Mouse (Mus musculus) lung, embryonic 15.5 days (tissue): Measurements from ENCODE around the gene Ifit1bl1. TPM values are rescaled to one million over a fixed set of nuclear protein-coding genes. Genes with fewer than 3 reads are reported as not detected.

ENCODE experiments used
- ATAC-seq: fragments of 200-750 bp; cut with Nextera tagmentation; 2 replicates; pipeline ENCODE4 v1.8.0; 2017; ENCODE audit warnings: moderate number of reproducible peaks, borderline replicate concordance; ENCODE audit not compliant: low FRiP score, low TSS enrichment; ENCODE audit errors: extremely low read depth
- H3K27ac ChIP-seq: fragments of 300-500 bp; sonication (generic); 2 replicates; pipeline ENCODE4 v1.5.1; 2015; ENCODE audit warnings: moderate library complexity, mild to moderate bottlenecking, inconsistent platforms
- H3K27me3 ChIP-seq: fragments of 300-500 bp; sonication (generic); 2 replicates; pipeline ENCODE4 v1.6.1; 2015; ENCODE audit warnings: inconsistent platforms
- H3K36me3 ChIP-seq: fragments of 300-500 bp; sonication (generic); 2 replicates; pipeline ENCODE4 v1.6.1; 2015; ENCODE audit warnings: inconsistent platforms
- H3K4me1 ChIP-seq: fragments of 300-500 bp; sonication (generic); 2 replicates; pipeline ENCODE4 v1.6.1; 2015; ENCODE audit warnings: inconsistent platforms
- H3K4me2 ChIP-seq: fragments of 300-500 bp; sonication (generic); 2 replicates; pipeline ENCODE4 v1.6.1; 2015; ENCODE audit warnings: inconsistent platforms, mild to moderate bottlenecking, moderate library complexity
- H3K4me3 ChIP-seq: fragments of 300-500 bp; sonication (generic); 2 replicates; pipeline ENCODE4 v1.5.1; 2015; ENCODE audit warnings: mild to moderate bottlenecking, inconsistent platforms
- H3K9ac ChIP-seq: fragments of 300-500 bp; sonication (generic); 2 replicates; pipeline ENCODE4 v1.6.1; 2015; ENCODE audit warnings: inconsistent platforms
- H3K9me3 ChIP-seq: fragments of 300-500 bp; sonication (generic); 2 replicates; pipeline ENCODE4 v1.6.1; 2016; ENCODE audit warnings: inconsistent platforms
- WGBS: fragments of 180-500 bp; shearing (Covaris S2); methylation state at CpG from one replicate; pipeline ENCODE4 v1.1.7; 2015; 5-methylcytosine and 5-hydroxymethylcytosine counted together
- polyA plus RNA-seq: library from polyadenylated mRNA; unstranded; fragments of >200 nt; fragmentation: Nextera tagmentation; extraction: Ambion mirVana; gene quantifications from 2 replicates; pipeline ENCODE4 v1.2.1, GENCODE M21; 2015

Ifit1bl1 gene
- polyA plus RNA-seq, 1 experiment from 2014 or later: 0.54 TPM

DNA sequence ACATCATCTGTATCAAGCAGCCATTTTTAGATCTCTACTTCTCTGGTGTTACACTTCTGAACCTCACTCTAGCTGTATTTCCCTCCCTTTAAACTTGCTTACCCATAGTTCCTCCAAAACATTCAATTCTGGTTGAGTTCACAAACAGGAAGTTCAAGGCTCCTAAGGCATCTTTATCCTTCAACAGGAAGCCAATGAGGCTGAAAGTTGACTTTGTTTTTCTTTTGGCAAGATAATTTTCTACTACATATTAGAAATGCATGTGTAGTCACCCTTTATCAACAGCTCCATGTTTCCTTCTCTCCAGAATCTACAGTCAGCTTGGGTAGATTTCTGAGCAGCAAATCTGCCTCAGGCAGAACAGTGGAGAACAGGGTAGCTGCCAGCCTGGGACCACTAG lies 39.2 kb downstream of the Ifit1bl1 start:
- no peak overlapping the region for H3K4me2 ChIP-seq
- no peak overlapping the region for H3K9ac ChIP-seq
- H3K27me3 ChIP-seq: no peaks in the 10 kb centered on the region
- no peak overlapping the region for H3K27ac ChIP-seq
- no peaks in the 10 kb centered on the region for H3K9me3 ChIP-seq
- no peaks in the 10 kb centered on the region for H3K36me3 ChIP-seq
- no peaks in the 10 kb centered on the region for H3K4me1 ChIP-seq
- ATAC-seq: no peak
- H3K4me3 ChIP-seq: no peak overlapping the region

DNA sequence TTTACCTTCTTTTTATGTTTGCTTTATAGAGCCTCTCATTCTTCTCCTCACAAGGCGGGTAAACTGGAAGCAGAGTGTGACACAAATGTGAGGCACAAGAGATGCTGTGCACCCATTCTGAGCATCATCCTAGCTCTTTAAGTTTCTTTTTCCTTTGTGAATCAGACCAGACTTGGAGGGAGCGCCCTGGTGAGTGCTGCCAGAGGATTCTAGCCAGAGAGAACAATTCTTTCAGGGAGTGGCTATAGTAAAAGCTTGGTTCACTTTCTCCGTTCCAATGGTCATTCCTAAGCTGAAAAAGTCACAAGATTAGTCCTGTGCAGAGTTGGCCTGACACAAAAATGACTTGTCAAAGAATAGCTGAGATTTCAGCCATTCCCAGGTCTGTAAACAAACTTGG lies 45.1 kb downstream of the Ifit1bl1 start:
- 66% methylated on average over 3 of the region's 3 CpGs for WGBS
- H3K4me2 ChIP-seq: no peak overlapping the region
- no peaks in the 10 kb centered on the region for H3K27me3 ChIP-seq
- H3K9me3 ChIP-seq: no peaks in the 10 kb centered on the region
- no peak overlapping the region for H3K4me3 ChIP-seq
- no peak for ATAC-seq
- H3K9ac ChIP-seq: no peak overlapping the region
- peaks cover 23% of the 10 kb centered on the region for H3K4me1 ChIP-seq
- H3K36me3 ChIP-seq: no peaks in the 10 kb centered on the region
- H3K27ac ChIP-seq: no peak overlapping the region

DNA sequence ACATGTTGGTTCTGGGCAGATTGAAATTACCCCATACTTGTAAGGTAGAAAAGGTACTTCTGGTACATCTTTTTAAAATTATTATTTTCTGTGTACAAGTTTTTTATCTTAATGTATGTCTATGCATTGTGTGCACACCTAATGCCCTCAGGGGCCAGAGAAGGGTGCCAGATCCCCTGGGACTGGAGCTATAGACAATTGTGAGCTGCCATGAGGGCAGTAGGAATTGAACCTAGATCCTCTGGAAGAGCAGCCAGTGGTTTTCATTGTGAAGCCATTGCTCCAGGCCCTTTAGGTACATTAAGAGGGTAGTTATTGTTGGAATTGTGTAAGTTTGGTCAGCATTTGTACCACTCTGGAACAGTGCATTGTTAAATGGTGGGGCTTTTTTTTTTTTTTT lies 47.7 kb downstream of the Ifit1bl1 start:
- no peak overlapping the region for H3K4me3 ChIP-seq
- no peaks in the 10 kb centered on the region for H3K9me3 ChIP-seq
- H3K4me1 ChIP-seq: peaks cover 27% of the 10 kb centered on the region
- H3K36me3 ChIP-seq: no peaks in the 10 kb centered on the region
- H3K27me3 ChIP-seq: no peaks in the 10 kb centered on the region
- H3K9ac ChIP-seq: no peak overlapping the region
- no peak for ATAC-seq
- H3K27ac ChIP-seq: no peak overlapping the region
- H3K4me2 ChIP-seq: no peak overlapping the region

DNA sequence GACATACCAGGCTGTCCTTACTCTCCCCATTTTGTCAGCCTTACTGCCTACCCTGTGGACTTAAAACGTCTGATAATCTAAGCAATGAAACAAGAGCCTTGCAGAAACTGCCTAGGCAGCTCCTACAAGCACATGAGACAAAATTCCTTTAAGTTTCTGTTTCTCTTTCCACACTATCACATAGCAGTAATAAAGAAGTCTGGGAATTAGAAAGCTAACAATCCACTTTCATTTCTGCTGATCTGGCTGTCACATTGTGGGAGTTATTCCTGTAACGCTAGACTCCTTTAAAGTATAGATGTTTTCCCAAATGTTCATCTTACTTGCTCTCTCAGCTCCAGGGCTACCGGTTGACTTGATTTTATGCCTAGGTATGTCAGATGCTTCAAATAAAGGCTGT lies 48.2 kb downstream of the Ifit1bl1 start:
- no peak overlapping the region for H3K9ac ChIP-seq
- H3K4me2 ChIP-seq: peak overlapping the region; percentile 48; the same call in 1 of the 2 replicates
- peaks cover 27% of the 10 kb centered on the region for H3K4me1 ChIP-seq
- ATAC-seq: no peak
- H3K36me3 ChIP-seq: no peaks in the 10 kb centered on the region
- no peaks in the 10 kb centered on the region for H3K9me3 ChIP-seq
- no peaks in the 10 kb centered on the region for H3K27me3 ChIP-seq
- whole genome bisulfite sequencing: 51% methylated on average over 3 of the region's 3 CpGs
- peak overlapping the region; percentile 79 for H3K27ac ChIP-seq
- no peak overlapping the region for H3K4me3 ChIP-seq

DNA sequence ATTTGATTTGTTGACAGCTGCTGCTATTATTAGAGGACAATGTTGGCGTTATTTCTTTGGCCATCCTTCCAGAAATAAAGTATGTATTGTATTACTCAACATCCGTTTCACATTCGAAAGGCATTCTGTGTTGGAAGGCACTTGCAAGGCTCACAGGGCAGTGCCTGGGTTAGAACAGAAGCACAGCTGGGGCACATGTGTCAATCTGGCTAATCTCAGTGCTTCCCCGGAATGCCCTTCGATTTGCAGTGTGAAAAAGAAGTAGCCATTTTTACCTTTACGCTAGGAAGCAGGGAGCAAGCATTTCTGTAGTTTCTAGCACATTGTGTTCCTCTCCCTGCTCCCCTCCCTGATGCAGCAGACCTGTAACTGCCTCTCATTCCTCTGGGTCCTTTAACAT lies 48.7 kb downstream of the Ifit1bl1 start:
- Histone ChIP-seq H3K36me3 (no peaks in the 10 kb centered on the region), H3K4me1 (peaks cover 27% of the 10 kb centered on the region), H3K27me3 (no peaks in the 10 kb centered on the region), H3K9ac (no peak overlapping the region), H3K4me3 (no peak overlapping the region), H3K4me2 (peak overlapping the region; percentile 48), H3K9me3 (no peaks in the 10 kb centered on the region), H3K27ac (peak overlapping the region; percentile 79)
- 38% methylated on average over 6 of the region's 6 CpGs for WGBS
- ATAC-seq: 0 out of 2 replicates have a peak, but pooled peaks have one; percentile 12

DNA sequence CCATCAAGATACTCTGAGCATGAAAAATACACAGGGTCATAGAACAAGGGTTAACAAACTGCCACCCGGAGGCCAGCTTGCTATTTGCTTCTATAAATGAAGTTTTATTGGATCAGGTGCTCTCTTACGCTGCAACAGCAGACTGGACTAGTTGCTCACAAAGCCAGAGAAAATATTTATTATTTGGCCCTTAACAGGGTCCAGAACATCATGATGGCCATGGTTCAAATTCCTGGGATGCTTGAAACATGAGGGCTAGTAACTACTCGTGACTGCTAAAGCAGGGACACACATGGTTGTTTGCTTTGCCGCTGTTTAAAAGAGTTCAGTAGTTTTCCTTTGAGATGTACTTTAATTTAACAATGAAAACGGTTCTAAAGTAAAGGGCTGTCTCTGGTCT lies 49.8 kb downstream of the Ifit1bl1 start:
- no peaks in the 10 kb centered on the region for H3K36me3 ChIP-seq
- peak overlapping the region; percentile 17 for H3K4me3 ChIP-seq
- WGBS: 27% methylated on average over 5 of the region's 5 CpGs
- H3K27me3 ChIP-seq: no peaks in the 10 kb centered on the region
- ATAC-seq: no peak
- H3K9me3 ChIP-seq: no peaks in the 10 kb centered on the region
- peaks cover 27% of the 10 kb centered on the region for H3K4me1 ChIP-seq
- no peak overlapping the region for H3K9ac ChIP-seq
- peak overlapping the region; percentile 48 for H3K4me2 ChIP-seq
- H3K27ac ChIP-seq: peak overlapping the region; percentile 79

DNA sequence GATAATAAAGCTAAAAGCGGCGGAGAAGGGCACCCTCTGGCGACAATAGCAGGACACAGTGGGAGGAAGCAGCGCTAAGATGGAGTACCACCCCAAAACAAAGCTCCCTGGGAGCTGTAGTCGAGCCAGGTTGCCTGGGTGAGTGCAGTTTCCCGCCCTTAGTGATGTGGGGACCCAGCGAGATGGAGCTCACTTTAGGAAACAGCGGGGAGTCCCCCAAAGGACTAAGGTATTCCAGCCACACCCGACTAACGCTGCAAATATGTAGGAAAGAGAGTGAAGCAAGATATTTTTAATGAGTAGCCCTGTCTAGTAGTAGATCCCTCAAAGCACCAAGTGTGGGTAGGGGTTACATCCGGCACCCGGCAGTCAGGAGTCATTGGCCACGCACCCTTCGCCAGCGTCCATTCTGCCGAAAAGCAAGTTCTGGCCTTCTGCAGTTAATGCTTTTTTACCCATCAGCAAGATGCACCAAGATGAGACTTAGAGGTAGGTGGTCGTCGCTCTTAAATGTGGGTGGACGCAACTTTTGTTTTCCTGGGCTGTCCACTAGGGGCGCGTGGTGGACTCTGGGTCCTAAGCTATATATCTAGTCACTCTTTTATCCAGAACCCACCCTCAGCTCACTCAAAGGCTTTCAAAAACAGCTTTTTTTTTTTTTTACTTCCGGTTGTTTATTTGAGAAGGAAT lies 51.1 kb downstream of the Ifit1bl1 start, which contains the start of gene Ifit2:
Gene Ifit2 (plus strand): TSS at position 161 of the 690 bp plus-strand sequence.
- peaks cover 27% of the 10 kb centered on the region for H3K4me1 ChIP-seq
- no peaks in the 10 kb centered on the region for H3K9me3 ChIP-seq
- peak within 1 kb of the TSS; percentile 69 for H3K4me2 ChIP-seq
- under 1% methylated on average over 22 of the region's 22 CpGs for WGBS
- peak within 1 kb of the TSS; percentile 52 for H3K4me3 ChIP-seq
- H3K27ac ChIP-seq: peak within 1 kb of the TSS; percentile 84
- H3K36me3 ChIP-seq: no peaks in the 10 kb centered on the region
- H3K9ac ChIP-seq: peak within 1 kb of the TSS; percentile 38
- no peaks in the 10 kb centered on the region for H3K27me3 ChIP-seq
- peak; percentile 91 for ATAC-seq

DNA sequence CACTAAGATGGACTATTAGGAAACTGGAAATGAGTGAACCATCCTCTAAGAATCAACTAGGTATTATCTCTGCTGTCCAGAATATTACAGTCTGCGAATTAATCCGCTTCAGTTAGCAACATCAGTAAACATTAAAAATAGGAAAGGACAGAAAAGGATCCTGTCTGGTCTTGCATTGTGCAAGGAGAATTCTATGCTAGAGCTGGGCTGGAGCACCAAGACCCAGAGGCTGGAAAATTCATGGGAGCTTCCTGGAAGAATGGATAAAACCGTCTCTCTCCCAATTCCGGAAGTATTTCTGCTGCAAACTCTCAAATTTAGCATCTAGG lies 51.6 kb downstream of the Ifit1bl1 start:
- WGBS: 30% methylated on average over 4 of the region's 4 CpGs
- H3K4me3 ChIP-seq: peak overlapping the region; percentile 52
- no peaks in the 10 kb centered on the region for H3K9me3 ChIP-seq
- no peaks in the 10 kb centered on the region for H3K36me3 ChIP-seq
- peak overlapping the region; percentile 84; the same call in 1 of the 2 replicates for H3K27ac ChIP-seq
- H3K9ac ChIP-seq: peak overlapping the region; percentile 38; the same call in 1 of the 2 replicates
- peak overlapping the region; percentile 69 for H3K4me2 ChIP-seq
- H3K4me1 ChIP-seq: peaks cover 27% of the 10 kb centered on the region
- no peak for ATAC-seq
- no peaks in the 10 kb centered on the region for H3K27me3 ChIP-seq

DNA sequence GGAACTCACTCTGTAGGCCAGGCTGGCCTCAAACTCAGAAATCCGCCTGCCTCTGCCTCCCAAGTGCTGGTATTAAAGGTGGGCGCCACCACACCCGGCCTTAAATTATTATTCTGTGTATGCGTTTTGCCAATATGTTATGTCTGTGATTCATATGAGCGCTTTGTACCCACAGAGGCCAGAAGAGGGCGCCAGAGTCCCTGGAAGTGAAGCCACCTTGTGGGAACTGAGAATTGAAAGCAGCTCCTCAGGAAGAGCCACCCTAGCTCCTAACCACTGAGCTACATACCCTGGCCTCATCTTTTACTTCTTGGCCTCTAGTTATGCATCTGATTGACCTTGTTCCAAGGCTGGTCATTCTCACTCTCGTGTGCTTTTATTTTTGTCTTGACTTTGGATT lies 53.8 kb downstream of the Ifit1bl1 start:
- H3K9me3 ChIP-seq: no peaks in the 10 kb centered on the region
- no peak overlapping the region for H3K4me2 ChIP-seq
- H3K27me3 ChIP-seq: no peaks in the 10 kb centered on the region
- H3K4me3 ChIP-seq: no peak overlapping the region
- no peaks in the 10 kb centered on the region for H3K36me3 ChIP-seq
- WGBS: 37% methylated on average over 7 of the region's 7 CpGs
- H3K27ac ChIP-seq: no peak overlapping the region
- no peak overlapping the region for H3K9ac ChIP-seq
- peaks cover 18% of the 10 kb centered on the region for H3K4me1 ChIP-seq
- no peak for ATAC-seq

DNA sequence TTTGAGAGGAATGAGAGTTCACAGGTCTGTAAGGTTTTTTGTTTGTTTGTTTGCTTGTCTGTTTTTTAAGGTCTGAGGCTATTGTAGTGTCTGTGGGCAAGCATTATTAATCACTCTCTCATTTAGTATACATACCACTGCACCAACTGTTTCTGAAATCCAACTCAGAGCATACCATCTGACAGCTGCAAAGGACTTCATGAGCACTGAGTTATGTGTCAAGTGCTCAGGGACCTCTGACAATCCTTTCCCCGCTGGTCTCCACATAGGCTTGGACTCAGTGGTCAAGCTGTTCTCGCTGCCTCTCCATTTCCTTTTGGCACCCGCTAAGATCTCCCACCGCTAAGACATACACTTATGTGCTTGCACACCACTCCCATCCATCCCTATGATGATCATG lies 55.5 kb downstream of the Ifit1bl1 start:
- no peaks in the 10 kb centered on the region for H3K9me3 ChIP-seq
- H3K36me3 ChIP-seq: no peaks in the 10 kb centered on the region
- WGBS: 88% methylated on average over 4 of the region's 4 CpGs
- H3K9ac ChIP-seq: no peak overlapping the region
- H3K4me2 ChIP-seq: no peak overlapping the region
- H3K27me3 ChIP-seq: no peaks in the 10 kb centered on the region
- no peak for ATAC-seq
- no peak overlapping the region for H3K4me3 ChIP-seq
- H3K27ac ChIP-seq: no peak overlapping the region
- H3K4me1 ChIP-seq: peaks cover 2% of the 10 kb centered on the region; the same call in 1 of the 2 replicates
